Mouse (Mus musculus) urinary bladder, postnatal 36 days (tissue): ENCODE data around the gene Krtap20-2.
"Not testable (repeated sequence)": the region's sequence is repeated elsewhere in the genome, so short reads cannot be mapped to it uniquely, and the experiment has no call there.

Experiments
- DNase-seq, 2 experiments: peaks; one replicate each; pipeline ENCODE4 v3.0.0; 2022; ENCODE audit warnings: low spot score in 2 of 2, mixed read lengths in 1 of 2

The Krtap20-2 gene

DNA sequence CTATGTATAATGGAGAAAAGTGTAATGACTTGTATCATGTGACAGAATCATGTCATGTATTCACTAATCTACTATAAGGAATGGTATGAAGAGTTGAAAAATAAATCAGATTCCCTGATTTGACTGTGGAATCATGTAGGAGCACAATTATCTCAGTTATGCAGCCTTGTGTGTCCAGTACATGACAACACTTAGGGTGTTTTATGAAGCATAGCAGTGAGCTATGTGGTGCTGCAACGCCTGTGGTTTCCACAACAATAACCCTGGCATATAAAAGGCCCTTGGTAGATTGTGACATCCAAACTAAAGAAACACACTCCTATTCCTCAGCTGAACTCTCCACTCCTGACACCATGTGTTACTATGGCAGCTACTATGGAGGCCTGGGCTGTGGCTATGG, at the start of gene Krtap20-2:
Gene Krtap20-2 (plus strand): TSS at position 301 of the 400 bp plus-strand sequence.
- no peak for DNase-seq

DNA sequence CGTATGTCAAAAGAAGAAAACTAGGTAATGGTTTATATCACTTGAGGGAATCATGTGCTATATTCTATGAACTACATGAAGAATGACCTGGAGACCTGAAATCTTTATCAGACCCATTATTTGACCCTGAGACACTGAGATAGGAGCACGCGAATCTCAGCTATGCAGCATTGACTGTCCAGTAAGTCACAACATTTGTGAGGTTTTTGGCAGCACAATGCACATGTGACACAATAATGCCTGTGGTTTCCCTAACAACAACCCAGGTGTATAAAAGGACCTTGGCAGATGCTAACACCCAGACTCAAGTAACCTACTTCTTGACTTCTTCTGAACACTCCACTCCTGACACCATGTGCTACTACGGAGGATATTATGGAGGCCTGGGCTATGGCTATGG, 48.0 kb upstream of the Krtap20-2 start, which contains the start of gene Gm9789:
Gene Gm9789 (plus strand): TSS at position 301 of the 400 bp plus-strand sequence.
- DNase-seq: no peak

DNA sequence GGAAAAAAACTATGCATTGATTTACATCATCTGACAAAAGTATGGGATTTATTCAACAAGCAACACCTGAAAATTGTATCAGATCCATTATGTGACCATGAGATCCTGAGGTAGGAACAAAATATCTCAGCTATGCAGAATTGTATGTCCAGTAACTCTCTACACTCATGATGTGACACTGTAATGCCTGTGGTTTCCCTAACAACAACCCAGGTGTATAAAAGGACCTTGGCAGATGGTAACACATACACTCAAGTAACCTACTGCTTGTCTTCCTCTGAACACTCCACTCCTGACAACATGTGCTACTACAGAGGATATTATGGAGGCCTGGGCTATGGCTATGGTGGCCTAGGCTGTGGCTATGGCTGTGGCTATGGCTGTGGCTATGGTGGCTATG, 36.5 kb upstream of the Krtap20-2 start, which contains the start of gene Gm7735:
Gene Gm7735 (plus strand): TSS at position 301 of the 400 bp plus-strand sequence.
- DNase-seq: not testable (repeated sequence)

DNA sequence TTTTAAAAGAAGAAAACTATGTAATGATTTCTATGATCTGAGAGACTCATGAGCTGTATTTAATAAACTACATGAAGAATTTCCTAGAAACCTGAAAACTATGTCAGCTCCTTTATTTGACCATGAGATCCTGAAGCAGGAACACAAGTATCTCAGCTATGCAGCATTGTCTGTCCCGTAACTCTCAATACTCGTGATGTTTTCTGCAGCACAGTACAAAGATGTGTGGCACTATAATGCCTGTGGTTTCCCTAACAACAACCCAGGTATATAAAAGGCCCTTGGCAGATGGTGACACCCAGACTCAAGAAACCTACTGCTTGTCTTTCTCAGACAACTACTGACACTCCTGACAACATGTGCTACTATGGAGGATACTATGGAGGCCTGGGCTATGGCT, 31.2 kb upstream of the Krtap20-2 start, which contains the start of gene 1110057P08Rik:
Gene 1110057P08Rik (plus strand): TSS at position 301 of the 400 bp plus-strand sequence.
- DNase-seq: no peak

DNA sequence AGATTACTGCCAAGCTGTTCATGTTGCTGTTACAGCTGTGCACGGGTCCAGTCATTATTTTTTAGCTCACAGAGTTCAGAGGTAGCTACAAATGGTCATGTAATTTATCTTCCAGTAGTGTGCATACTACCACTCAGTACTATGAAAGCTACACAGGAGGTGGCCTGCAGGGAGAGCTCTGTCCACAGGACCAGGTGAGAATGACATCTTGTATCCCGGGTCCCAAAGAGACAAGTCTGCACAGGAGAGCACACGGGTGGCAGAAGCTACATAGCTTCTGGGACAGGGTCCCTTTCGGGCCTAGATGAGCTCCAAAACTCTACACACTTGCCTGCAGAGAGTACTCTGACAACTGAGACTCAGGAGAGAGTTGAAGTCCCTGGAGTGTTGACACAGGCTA, 17.0 kb upstream of the Krtap20-2 start:
- no peak for DNase-seq
